Mouse (Mus musculus): ENCODE data around the gene Trim50. TPM values are rescaled to one million over a fixed set of nuclear protein-coding genes. Genes with fewer than 3 reads are reported as not detected.
"Not testable (repeated sequence)": the region's sequence is repeated elsewhere in the genome, so short reads cannot be mapped to it uniquely, and the experiment has no call there.

The Trim50 gene
- total RNA-seq, 2 experiments from 2014 or later, result not detected

DNA sequence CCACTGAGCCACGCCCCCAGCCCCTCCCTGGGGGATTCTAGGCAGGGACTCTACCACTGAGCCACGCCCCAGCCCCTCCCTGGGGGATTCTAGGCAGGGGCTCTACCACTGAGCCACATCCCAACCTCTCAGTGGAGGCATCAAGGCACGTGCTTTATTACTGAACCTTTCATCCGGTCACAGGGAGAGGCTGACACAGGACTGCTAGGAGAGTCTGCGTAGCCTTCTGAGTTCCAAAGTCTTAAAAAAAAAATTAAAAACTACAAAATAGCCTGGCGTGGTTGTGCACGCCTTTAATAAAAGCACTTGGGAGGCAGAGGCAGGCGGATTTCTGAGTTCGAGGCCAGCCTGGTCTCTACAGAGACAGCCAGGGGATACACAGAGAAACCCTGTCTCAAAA is 16.1 kb downstream of the Trim50 start:
- DNase-seq (ENCODE audit: low spot score in 2 of 2), result not testable (repeated sequence)

DNA sequence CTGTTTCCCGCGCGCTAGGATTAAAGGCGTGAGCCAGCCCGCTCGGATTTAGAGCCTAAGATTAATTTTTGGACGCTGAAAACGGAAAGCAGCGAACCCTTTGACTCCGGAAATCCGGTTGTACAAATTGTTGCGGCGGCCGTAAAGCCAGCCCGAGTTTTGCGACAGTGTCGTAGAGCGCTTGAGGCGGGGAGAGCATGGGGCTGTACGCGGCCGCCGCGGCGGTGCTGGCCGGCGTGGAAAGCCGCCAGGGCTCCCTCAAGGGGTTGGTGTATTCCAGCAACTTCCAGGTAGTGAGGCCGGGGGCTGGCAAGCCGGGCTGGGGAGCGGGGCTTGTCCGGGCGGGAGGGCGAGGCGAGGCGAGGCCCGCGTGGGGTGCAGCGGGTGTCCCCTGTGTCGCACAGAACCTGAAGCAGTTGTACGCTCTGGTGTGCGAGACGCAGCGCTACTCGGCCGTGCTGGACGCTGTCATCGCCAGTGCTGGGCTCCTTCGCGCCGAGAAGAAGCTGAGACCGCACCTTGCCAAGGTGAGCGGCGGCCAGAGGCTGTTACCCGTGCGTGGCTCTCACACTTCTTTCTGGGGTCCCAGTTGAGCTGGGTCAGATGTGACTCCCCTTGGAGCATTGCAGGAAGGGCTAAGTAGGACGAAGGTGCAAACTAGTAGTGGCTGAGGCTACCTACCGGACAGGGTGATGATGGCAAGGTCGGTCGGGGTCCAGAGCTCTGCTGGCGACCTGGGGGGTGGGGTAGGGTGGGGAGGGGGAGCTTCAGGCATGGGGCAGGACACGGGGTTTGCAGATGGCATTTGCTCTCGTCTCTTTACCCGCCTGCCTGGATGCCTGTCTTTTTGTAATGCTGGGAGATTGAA is 16.9 kb downstream of the Trim50 start, which contains the start of gene Nsun5:
Gene Nsun5, plus strand, starts transcription at position 167 of the 868 bp plus-strand sequence.
- peak; percentile 90 to 97 for DNase-seq (ENCODE audit: low spot score in 2 of 2)

DNA sequence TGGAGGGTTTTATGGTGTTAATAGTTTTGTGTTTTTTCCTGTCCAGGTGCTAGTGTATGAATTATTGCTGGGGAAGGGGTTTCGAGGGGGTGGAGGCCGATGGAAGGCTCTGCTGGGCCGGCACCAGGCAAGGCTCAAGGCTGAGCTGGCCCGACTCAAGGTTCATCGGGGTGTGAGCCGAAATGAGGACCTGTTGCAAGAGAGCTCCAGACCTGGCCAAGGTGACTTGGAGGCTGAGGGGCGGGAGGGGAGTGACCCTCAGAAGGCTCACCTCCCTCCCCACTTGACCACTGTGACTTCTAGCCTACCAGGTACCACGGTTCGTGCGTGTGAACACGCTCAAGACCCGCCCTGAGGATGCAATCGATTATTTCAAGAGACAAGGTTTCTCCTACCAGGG is 18.1 kb downstream of the Trim50 start:
- no peak for DNase-seq (ENCODE audit: low spot score in 2 of 2)

DNA sequence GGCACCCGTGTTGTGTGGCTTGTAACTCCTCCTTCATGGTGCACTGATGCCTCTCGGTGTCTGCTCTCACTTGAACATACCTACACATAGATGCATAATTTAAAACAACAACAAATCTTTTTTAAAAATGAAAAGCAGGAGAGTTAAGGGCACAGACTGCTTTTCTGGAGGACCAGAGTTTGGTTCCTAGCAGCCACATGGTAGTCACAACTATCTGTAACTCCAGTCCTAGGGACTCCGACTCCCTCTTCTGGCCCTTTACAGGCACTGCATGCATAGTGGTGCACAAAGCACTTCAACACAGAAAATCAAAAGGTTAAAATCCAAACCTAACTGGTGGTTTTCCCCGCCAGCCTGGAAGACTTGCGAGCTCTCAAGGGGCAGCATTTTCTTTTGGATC is 20.5 kb downstream of the Trim50 start:
- DNase-seq (ENCODE audit: low spot score in 2 of 2), result no peak

DNA sequence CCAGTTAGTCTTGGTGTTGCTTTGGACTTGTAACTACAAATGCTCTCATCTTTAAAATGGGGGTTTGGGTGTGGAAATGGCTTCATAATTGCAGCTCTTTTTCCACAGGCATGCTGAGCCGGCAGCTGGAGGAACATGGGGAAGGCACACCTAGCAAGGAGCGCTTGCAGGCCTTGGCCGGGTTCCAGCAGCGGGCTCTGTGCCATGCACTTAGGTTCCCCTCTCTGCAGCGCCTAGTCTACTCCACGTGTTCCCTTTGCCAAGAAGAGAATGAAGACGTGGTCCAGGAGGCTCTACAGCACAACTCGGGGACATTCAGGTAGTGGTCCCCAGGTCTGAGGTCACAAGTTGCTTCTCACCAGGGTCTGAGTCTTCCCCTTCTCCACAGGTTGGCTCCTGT is 22.1 kb downstream of the Trim50 start:
- DNase-seq (ENCODE audit: low spot score in 2 of 2), result no peak

DNA sequence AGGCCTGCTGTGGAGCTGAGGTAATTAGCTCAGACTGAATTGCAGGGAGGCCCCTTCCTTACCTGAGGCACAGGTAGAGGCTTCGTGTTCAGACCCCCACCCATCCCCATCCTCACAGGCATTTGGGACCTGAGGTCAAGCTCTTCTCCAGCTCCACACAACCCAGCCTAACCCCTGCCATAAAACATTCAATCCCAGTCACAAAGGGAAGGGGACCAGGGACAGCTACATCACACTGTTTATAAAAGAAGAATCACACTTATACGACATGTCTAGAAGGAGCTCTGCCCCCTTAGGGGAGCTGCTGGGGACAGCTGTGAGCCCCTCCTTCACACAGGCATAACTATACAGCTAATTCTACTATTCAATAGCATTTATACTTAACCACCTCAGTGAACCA is 23.2 kb downstream of the Trim50 start:
- DNase-seq (ENCODE audit: low spot score in 2 of 2), result no peak

DNA sequence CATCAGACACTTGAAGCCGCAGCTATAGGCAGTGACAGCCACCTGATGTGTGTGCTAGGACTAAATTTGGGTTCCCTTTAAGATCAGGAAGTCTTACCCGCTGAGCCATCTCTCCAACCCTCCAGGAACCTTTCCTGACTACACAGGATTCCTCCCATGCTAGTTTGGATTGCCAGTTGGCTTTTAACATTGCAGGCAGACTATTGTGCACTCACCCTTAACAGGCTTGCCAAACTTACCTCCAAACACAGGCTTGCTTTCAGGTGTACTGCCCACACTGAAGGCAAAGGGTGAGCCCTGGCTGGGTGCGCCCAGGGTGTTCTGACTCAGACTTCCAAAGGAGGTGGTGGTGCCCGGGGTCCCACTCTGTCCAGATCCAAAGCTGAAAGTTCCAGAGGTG is 27.6 kb downstream of the Trim50 start:
- no peak for DNase-seq (ENCODE audit: low spot score in 2 of 2)

DNA sequence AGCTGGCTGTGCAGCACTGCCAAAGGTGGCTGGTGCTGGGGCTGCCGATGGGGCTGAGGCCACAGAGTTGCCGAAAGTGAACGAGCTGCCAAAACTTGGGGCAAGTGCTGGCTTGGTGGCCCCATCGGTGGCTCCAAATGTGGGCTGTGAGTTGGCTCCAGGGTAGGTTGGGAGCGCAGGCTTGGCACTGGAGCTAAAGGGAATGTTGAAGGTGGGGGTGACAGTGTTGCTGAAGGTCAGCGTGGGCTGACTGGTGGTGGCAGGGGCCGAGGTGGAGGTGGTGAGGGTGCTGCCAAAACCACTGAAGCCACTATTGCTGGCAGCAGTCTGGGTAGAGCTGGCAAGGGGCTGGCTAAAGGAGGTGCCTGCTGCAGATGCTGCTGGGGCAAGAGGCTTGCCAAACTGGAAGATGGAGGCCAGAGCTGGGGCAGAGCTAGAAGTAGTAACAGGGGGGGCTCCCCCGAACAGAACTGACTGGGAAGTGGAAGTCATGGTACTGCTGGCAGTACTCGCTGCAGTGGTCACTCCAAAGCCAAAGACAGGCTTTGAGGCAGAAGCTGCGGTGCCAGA is 28.3 kb downstream of the Trim50 start:
- no peak for DNase-seq (ENCODE audit: low spot score in 2 of 2)

DNA sequence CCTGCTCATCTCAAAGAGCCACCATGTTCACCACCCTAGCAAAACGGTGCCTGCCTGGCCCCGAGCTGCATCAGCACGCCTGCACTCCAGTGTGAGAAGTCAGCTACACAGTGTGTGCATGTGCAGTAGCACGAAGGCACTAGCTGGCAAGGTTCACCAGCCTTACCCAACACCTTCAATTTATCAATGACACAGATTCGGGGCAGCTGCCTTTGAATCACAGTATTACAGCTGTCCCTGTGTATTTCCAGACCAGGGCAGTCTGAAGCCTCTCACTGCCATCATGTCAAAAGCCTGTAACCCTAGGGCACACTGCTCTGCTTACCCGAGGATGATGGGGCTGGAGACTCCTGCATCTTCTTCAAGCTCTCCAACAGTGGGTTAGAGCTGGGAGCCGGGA is 29.7 kb downstream of the Trim50 start:
- no peak for DNase-seq (ENCODE audit: low spot score in 2 of 2)

DNA sequence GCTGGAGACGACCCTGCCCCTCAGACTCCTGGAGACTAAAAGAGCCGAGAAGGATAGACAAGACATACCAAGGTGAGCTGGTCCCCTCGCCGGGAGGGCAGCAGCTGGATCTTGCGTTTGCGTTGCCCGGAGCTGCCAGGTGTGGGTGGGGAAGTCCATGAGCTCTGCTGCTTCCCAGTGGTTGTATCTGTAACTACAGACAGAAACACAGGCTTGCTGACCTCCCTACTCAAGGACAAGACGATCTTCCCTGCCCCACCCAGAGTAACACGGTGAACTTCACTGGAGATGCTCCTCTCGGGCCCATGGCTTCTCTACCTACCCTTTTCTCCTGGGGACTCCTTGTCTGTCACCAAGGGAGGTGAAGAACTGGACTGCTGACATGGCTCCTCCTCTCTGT is 30.7 kb downstream of the Trim50 start:
- DNase-seq (ENCODE audit: low spot score in 2 of 2), result no peak

DNA sequence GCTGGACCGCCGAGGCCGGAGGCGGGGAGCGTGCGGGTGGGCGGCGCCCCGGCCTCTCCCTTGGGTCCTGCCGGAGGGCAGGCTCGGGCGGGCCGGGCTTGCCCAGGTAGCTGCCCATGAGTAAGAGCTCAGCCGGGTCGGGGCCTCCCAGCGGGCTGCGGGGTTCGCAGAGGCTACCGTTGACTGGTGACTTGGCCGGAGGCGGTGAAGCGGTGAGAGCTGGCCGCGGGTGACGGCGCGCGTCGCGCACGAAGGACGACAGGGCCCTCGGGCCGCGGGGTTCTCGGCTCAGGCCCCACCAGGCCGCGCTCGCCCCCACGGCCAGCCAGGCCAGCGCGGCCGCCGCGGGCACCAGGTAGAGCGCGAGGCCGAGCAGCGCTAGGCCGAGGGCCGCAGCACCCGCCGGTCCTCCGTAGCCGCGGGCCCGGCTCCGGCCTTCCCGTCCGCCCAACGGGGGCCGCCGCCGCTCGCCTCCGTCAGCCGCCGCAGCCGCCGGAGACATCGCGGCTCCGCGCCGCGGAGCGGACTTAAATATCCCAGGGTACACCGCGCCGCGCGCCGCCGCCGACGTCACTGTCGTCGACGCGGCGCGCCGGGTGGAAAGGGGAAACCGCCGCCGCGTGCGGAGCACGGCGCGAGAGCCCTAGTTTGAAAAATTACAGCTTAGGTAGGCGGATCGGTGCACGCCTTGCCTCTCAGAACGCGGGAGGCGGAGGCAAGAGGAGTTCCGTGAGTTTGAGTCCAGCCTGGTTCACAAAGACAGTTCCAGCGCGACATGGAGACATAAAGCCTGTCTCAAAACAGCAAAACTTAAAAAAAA is 41.1 kb downstream of the Trim50 start, which contains the start of gene Pom121:
Gene Pom121, minus strand, starts transcription at position 543 of the 820 bp plus-strand sequence.
- peak; percentile 63 to 85 for DNase-seq (ENCODE audit: low spot score in 2 of 2)

DNA sequence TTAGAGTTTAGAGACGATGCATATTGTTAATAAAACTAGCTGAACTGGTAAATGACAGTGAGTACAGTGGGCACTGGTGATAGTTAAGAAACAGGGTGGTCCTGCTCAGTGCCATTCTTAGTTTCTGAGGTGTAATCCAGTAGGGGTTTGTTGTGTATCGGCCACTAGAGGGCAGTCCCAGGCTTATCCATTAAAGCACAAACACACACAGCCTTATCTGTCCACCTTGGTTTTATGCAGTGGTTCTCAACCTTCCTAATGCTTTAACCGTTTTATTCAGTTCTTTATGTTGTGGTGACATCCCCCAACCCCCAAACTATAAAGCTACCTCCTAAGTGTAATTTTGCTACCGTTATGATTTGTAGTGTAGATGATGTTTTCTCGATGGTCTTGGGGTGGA is 42.7 kb downstream of the Trim50 start:
- no peak for DNase-seq (ENCODE audit: low spot score in 2 of 2)

DNA sequence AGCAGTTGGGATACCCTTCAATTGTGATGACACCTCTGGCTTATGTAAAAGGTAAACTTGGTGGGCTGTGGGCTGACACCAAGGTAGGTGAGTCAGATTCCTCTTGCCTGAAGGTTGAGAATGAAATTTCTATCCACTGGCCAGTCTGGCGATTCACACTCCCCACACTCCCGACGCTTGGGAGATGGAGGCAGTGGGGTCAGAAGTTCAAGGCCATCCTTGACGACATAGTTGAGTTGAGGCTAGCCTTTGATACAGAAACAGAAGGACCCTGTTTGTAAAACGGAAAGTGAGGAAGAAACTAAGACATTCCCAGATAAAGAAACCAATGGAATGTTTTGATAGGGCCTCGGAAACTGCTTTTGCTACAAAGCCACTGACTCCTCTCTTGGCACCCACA is 46.3 kb downstream of the Trim50 start:
- no peak for DNase-seq (ENCODE audit: low spot score in 2 of 2)

DNA sequence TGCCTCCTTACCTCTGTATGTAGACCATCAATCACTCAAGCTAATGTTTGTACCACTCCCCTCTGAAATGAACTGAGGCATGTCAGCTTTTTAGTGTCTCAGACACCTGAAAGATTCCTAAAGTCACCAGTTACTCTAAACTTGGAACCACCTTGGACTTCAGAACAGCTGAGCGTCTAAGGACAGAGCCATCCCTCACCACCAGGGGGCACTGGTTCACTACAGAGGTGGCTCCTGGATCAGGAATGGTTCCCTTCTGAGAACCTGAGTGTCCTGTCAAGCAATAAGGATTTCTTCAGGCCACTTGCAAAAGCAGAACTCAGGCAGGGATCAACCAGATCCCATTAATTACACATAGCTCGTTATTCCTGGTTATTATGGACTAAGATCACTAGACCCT is 47.1 kb downstream of the Trim50 start:
- DNase-seq (ENCODE audit: low spot score in 2 of 2), result peak; percentile 59 to 83

DNA sequence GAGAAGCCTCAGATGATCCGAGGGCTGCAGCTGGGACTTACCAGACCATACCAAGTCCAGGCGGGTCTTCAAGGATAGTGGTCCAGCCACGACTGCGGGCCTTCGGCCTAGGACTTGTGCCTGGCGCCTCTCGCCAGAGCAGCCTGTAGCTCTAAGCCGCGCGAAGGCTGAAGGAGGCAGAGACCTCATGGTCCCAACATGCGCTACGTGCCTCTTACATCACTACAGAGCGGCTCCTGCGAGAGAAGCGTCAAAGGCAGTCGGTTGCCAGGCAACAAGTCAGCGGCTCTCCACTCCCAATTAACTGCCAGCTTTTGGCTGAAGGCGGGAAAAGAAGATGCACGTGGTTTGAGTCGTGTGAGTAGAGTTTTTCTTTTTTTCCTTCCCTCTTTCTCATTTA is 51.5 kb downstream of the Trim50 start:
- no peak for DNase-seq (ENCODE audit: low spot score in 2 of 2)

DNA sequence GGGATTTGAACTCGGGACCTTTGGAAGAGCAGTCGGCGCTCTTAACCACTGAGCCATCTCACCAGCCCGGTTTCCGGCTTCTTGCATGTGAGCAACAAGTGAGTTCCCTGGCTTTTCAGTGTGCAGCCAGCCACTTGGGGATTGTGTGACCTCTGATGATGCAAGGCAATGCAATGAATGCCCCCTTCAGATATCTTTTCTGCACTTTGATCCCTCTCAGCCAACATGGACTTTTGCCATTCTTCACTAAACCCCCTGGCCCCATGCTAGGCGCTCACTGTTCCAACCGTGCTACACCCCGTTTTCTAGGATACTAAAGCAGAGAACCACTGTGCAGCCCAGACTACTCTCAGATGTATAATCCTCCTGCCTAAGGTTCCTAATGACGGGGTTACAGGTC is 52.3 kb downstream of the Trim50 start:
- DNase-seq (ENCODE audit: low spot score in 2 of 2), result no peak

DNA sequence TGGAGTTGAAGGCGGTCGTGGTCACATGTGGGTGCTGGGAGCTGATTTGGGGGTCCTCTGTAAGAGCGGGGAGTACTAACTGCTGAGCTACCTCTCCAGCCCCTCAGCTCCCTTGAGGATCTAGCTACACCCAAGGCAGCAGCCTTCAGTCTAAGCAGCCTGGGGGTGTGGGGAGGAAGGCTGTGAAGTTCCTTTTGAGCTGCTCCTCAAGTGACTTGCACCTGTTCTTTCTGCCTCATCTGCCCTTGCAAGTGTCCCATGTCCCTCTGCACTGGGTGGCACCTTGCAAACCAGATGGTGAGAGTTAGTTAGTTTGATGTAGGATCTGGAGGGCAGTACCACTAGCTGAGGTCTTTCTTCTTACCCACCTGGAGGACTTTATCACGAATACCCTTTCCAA is 55.0 kb downstream of the Trim50 start:
- no peak for DNase-seq (ENCODE audit: low spot score in 2 of 2)

DNA sequence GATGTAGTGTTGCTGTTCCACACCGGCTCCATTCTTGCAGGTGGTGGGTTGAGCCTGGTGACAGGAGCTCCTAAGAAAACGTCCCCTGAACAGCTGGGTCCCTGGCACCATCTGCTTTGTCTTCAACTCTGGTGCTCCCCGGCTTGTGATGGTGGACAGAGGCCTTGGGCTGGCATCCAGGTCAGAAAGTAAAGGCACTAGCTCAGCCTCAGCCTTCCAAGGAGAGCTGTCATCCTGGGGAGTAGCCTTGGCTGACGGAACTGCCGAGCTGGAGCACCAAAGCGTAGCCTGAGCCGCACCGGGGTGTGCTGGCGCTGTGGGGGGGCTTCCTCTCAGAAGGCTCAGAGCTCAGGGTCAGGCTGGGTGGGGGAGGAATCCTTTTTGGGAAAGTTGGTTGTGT is 57.2 kb downstream of the Trim50 start:
- DNase-seq (ENCODE audit: low spot score in 2 of 2), result no peak

All from gastrocnemius, postnatal 4 days (tissue).